Mouse (Mus musculus): ENCODE measurements at regions not wholly inside any gene's neighbourhood (a gene's known extent, or its start where the extent isn't known, plus 50 kb on each side); places are given as distances from the start of the nearest gene placed in this dataset.

GRCm38 (mm10) chr5:149908376-149909078 lies 109.9 kb upstream of the Rxfp2 start:
- no peak for DNase-seq (ENCODE audit: low read depth)

GRCm38 (mm10) chr5:149909108-149909739 lies 109.3 kb upstream of the Rxfp2 start:
- DNase-seq (ENCODE audit: low read depth) = no peak

GRCm38 (mm10) chr5:149909971-149910370 lies 108.5 kb upstream of the Rxfp2 start:
- no peak for DNase-seq (ENCODE audit: low read depth)

- peak; percentile 1 for DNase-seq (ENCODE audit: low read depth)
Measured at GRCm38 (mm10) chr5:149911968-149912367, 106.5 kb upstream of the Rxfp2 start.

GRCm38 (mm10) chr5:149915761-149916160 lies 102.7 kb upstream of the Rxfp2 start:
- DNase-seq (ENCODE audit: low read depth) = no peak

- DNase-seq (ENCODE audit: low read depth) = no peak
Measured at GRCm38 (mm10) chr5:149917374-149917773, 101.1 kb upstream of the Rxfp2 start.

- DNase-seq (ENCODE audit: low read depth) = no peak
Measured at GRCm38 (mm10) chr5:149919097-149919496, 99.4 kb upstream of the Rxfp2 start.

- DNase-seq (ENCODE audit: low read depth) = no peak
Measured at GRCm38 (mm10) chr5:149920326-149920725, 98.1 kb upstream of the Rxfp2 start.

GRCm38 (mm10) chr5:149924501-149924900 lies 94.0 kb upstream of the Rxfp2 start:
- no peak for DNase-seq (ENCODE audit: low read depth)

- no peak for DNase-seq (ENCODE audit: low read depth)
Measured at GRCm38 (mm10) chr5:149926786-149927185, 91.7 kb upstream of the Rxfp2 start.

- DNase-seq (ENCODE audit: low read depth) = no peak
Measured at GRCm38 (mm10) chr5:149931574-149932161, 86.8 kb upstream of the Rxfp2 start.

GRCm38 (mm10) chr5:149932220-149932619 lies 86.3 kb upstream of the Rxfp2 start:
- DNase-seq (ENCODE audit: low read depth) = no peak

- DNase-seq (ENCODE audit: low read depth) = no peak
Measured at GRCm38 (mm10) chr5:149945651-149946050, 72.8 kb upstream of the Rxfp2 start.

GRCm38 (mm10) chr5:149947491-149947890 lies 71.0 kb upstream of the Rxfp2 start:
- no peak for DNase-seq (ENCODE audit: low read depth)

- DNase-seq (ENCODE audit: low read depth) = no peak
Measured at GRCm38 (mm10) chr5:149956931-149957330, 61.5 kb upstream of the Rxfp2 start.

GRCm38 (mm10) chr5:149961178-149961577 lies 57.3 kb upstream of the Rxfp2 start:
- no peak for DNase-seq (ENCODE audit: low read depth)

GRCm38 (mm10) chr5:149964748-149965147 lies 53.7 kb upstream of the Rxfp2 start:
- no peak for DNase-seq (ENCODE audit: low read depth)
